ENCODE assay signal across 8 mouse cellular contexts in the genomic region with DNA sequence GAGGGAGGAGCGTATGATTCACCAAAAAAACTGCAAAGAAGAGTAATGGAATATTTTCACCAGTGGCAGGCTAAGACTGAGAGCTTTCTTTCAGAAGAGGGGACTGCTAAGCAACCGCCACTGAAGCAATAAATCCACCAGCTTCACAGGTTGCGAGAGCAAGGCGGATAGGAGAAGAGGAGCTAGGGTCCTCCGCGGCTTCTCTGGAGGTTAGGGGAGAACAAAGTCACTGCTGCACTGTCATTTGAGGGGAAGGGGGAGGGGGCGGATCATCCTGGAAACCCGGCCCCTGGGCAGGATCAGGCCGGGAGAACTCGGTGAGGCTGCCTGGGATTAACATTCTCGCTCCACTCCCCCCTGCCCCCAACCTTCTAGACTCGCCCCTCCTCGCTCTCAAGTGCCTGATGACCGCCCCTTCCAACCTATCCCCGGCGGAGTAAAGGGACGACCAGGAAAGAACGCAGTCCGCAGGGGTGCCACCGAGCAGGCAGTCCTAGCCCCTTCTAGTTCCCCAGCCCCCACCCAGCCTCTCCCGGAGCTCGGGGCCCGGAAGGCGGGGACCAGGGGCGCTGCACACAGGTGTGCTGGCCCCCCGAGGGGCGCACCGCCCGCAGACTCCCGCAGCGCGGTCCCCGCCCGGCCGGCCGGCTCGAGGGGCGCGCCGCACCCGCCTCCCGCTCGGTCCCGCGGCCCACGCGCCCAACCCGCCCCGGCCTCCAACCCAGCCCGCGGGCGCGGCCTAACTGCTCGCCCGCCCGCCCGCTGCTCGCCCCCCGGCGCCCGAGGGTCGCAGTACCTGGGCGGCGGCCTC. TPM values are rescaled to one million over a fixed set of nuclear protein-coding genes. Genes with fewer than 3 reads are reported as not detected.
DNase-seq lines count a peak whose midpoint lies in the region; ATAC-seq and TF ChIP-seq lines count a peak whose summit lies in the region.

No protein-coding gene starts in this region.

- under 1% methylated on average over 60 of the region's 64 CpGs for WGBS in cerebellum, adult 2 months
- WGBS in forebrain, postnatal 0 days = 4% methylated on average over 55 of the region's 64 CpGs
- WGBS in lung, postnatal 0 days = under 1% methylated on average over 29 of the region's 64 CpGs

- no peaks in the 10 kb centered on the region for H3K36me3 ChIP-seq in forebrain, postnatal 0 days (ENCODE audit: insufficient read depth)
- H3K36me3 ChIP-seq in lung, postnatal 0 days (ENCODE audit: insufficient read depth, low read length) = no peaks in the 10 kb centered on the region

- H3K4me1 ChIP-seq in cerebellum, adult 2 months (ENCODE audit: control insufficient read depth, insufficient read depth, low read length) = peaks cover 5% of the 10 kb centered on the region; the same call in 1 of the 2 replicates
- peaks cover 8% of the 10 kb centered on the region; the same call in 1 of the 2 replicates for H3K4me1 ChIP-seq in forebrain, postnatal 0 days (ENCODE audit: insufficient read depth)
- 0 out of 2 replicates have a peak, but pooled peaks cover 3% of the 10 kb centered on the region for H3K4me1 ChIP-seq in lung, postnatal 0 days (ENCODE audit: insufficient read depth, low read depth, low read length)

- no peak for TF ChIP-seq EP300 in lung, postnatal 0 days (IDR thresholded peaks at IDR 0.05)

- H3K9ac ChIP-seq in forebrain, postnatal 0 days = peak overlapping the region; percentile 98
- peak overlapping the region; percentile 98 for H3K9ac ChIP-seq in lung, postnatal 0 days (replicated peaks; ENCODE audit: low read depth)

- peak; percentile 81 for ATAC-seq in forebrain, postnatal 0 days
- ATAC-seq in lung, postnatal 0 days = peak; percentile 77

- no peak for TF ChIP-seq CTCF in cerebellum, adult 2 months (IDR thresholded peaks at IDR 0.05; ENCODE audit: borderline replicate concordance, insufficient read depth, low read depth, low read length)
- no peak for TF ChIP-seq CTCF in forebrain, postnatal 0 days (IDR thresholded peaks at IDR 0.05; ENCODE audit: low read depth)
- TF ChIP-seq CTCF in lung, postnatal 0 days (IDR thresholded peaks at IDR 0.05) = no peak

- H3K27ac ChIP-seq in cerebellum, adult 2 months (ENCODE audit: insufficient read depth, low read length) = peak overlapping the region; percentile 96
- peak overlapping the region; percentile 98 for H3K27ac ChIP-seq in forebrain, postnatal 0 days (ENCODE audit: low read depth, low read length)
- H3K27ac ChIP-seq in lung, postnatal 0 days (ENCODE audit: low read length) = peak overlapping the region; percentile 98

- peak overlapping the region; percentile 65 for H3K4me2 ChIP-seq in forebrain, postnatal 0 days (ENCODE audit: low read depth)
- H3K4me2 ChIP-seq in lung, postnatal 0 days (replicated peaks; ENCODE audit: low read depth, low read length) = peak overlapping the region; percentile 71

- peak overlapping the region; percentile 82 for H3K4me3 ChIP-seq in cerebellum, adult 2 months (replicated peaks; ENCODE audit: insufficient read depth, low read depth, low read length)
- peak overlapping the region; percentile 99 for H3K4me3 ChIP-seq in forebrain, postnatal 0 days (ENCODE audit: low read depth, low read length)
- H3K4me3 ChIP-seq in lung, postnatal 0 days (ENCODE audit: low read depth, low read length) = peak overlapping the region; percentile 100

- TF ChIP-seq POLR2A in cerebellum, adult 2 months (IDR thresholded peaks at IDR 0.05; ENCODE audit: borderline replicate concordance, insufficient read depth, low read length) = no peak

- peak; percentile 94 for DNase-seq in Muller cell, postnatal 12 days (ENCODE audit: inconsistent ontology term)
- peak; percentile 55 to 59 for DNase-seq in cerebellum, adult 2 months
- DNase-seq in forebrain, postnatal 0 days = peak; percentile 72
- peak; percentile 77 for DNase-seq in heart, postnatal 4 days
- DNase-seq in layer of hippocampus, postnatal 10 days (ENCODE audit: low spot score in 2 of 2) = peak; percentile 68 to 69
- peak; percentile 89 for DNase-seq in lung, postnatal 0 days (ENCODE audit: low spot score)
- DNase-seq in ovary, postnatal 36 days (ENCODE audit: low spot score) = peak; percentile 59
- DNase-seq in urinary bladder, postnatal 14 days (ENCODE audit: low spot score) = peak; percentile 38

- H3K9me3 ChIP-seq in forebrain, postnatal 0 days (ENCODE audit: low read length) = no peaks in the 10 kb centered on the region
- no peaks in the 10 kb centered on the region for H3K9me3 ChIP-seq in lung, postnatal 0 days (ENCODE audit: low read length)

- H3K27me3 ChIP-seq in cerebellum, adult 2 months (ENCODE audit: control insufficient read depth, insufficient read depth, low read length) = no peaks in the 10 kb centered on the region
- no peaks in the 10 kb centered on the region for H3K27me3 ChIP-seq in forebrain, postnatal 0 days (ENCODE audit: insufficient read depth, low read length)
- H3K27me3 ChIP-seq in lung, postnatal 0 days (replicated peaks; ENCODE audit: insufficient read depth, low read length) = no peaks in the 10 kb centered on the region

RNA-seq across cellular contexts. Expression of gene Npepps, which starts 0.8 kb away (rescaled TPM):
- 97.4 and 103 TPM in 2 replicates for polyA plus RNA-seq in cerebellum, adult 2 months (2012; rRNA removed)
- 66.5 and 98.7 TPM in 2 replicates for total RNA-seq in forebrain, postnatal 0 days (2014; rRNA removed)
- polyA plus RNA-seq in forebrain, postnatal 0 days (2015; fragmentation: Nextera tagmentation; extraction: Ambion mirVana) = 62.5 and 92.1 TPM in 2 replicates
- total RNA-seq in heart, postnatal 4 days (2021) = 10 to 100 TPM; 85.9 to 97.2 TPM
- 100 to 1,000 TPM; 144 to 159 TPM for total RNA-seq in layer of hippocampus, postnatal 10 days (2021)
- 47.5 and 54.3 TPM in 2 replicates for polyA plus RNA-seq in lung, postnatal 0 days (2015; fragmentation: Nextera tagmentation; extraction: Ambion mirVana)

RNA-seq across cellular contexts. Expression of gene Mrpl45, which starts 35.9 kb away (rescaled TPM):
- polyA plus RNA-seq in cerebellum, adult 2 months (2012; rRNA removed) = 37.8 and 40.6 TPM in 2 replicates
- 29.0 and 34.9 TPM in 2 replicates for total RNA-seq in forebrain, postnatal 0 days (2014; rRNA removed)
- polyA plus RNA-seq in forebrain, postnatal 0 days (2015; fragmentation: Nextera tagmentation; extraction: Ambion mirVana) = 33.3 and 37.7 TPM in 2 replicates
- 10 to 100 TPM; 45.1 to 47.3 TPM for total RNA-seq in heart, postnatal 4 days (2021)
- 10 to 100 TPM; 22.8 to 23.7 TPM for total RNA-seq in layer of hippocampus, postnatal 10 days (2021)
- 19.2 and 22.4 TPM in 2 replicates for polyA plus RNA-seq in lung, postnatal 0 days (2015; fragmentation: Nextera tagmentation; extraction: Ambion mirVana)

Comparison
In these comparisons a context has a peak if more than half of its experiments do, and no peak if none do; other contexts are left out.
1. Peak in every context shown above with its lines: DNase-seq, ATAC-seq, H3K4me3 ChIP-seq and H3K27ac ChIP-seq.
2. DNase-seq: peak in every context shown above with its lines; median percentile 94 in Muller cell, postnatal 12 days; 89 in lung, postnatal 0 days; 77 in heart, postnatal 4 days; 72 in forebrain, postnatal 0 days; 68 in layer of hippocampus, postnatal 10 days; 59 in ovary, postnatal 36 days; 57 in cerebellum, adult 2 months; 38 in urinary bladder, postnatal 14 days.